Mouse (Mus musculus): Measurements from ENCODE around the gene 1700037C18Rik.

DNA sequence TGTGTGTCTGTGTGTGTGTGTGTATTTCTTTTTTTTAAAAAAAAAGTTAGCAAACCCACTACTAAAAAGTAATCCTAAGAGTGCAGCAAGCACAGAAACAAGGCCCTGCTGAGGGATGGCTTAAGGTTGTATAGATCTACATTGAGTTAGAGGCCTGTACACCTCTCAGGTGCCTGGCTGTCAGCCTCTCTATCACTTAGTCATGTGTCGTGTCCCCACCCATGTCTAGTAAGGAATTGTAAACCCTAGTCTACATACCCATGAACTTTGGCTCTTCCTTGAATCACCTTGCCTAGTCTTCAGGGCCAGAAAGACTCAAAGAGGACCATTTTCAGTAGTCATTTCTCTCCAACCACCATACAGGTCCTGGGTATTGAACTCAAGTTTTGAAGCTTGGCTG, 11.9 kb downstream of the 1700037C18Rik start:
- no peak for TF ChIP-seq CTCF (conservative IDR thresholded peaks at IDR 0.05; ENCODE audit: low read length)
- no peak for TF ChIP-seq POU5F1 (IDR thresholded peaks at IDR 0.05; ENCODE audit: borderline replicate concordance, low read length)
